Mouse (Mus musculus) thymus, adult 2 months (tissue): ENCODE results near the gene Plekha6. TPM values are rescaled to one million over a fixed set of nuclear protein-coding genes. Genes with fewer than 3 reads are reported as not detected.
"Not testable (repeated sequence)": the region's sequence is repeated elsewhere in the genome, so short reads cannot be mapped to it uniquely, and the experiment has no call there.

Experiments used
- DNase-seq: peaks from one replicate; pipeline ENCODE4 v3.0.0; 2021
- H3K27ac ChIP-seq: fragments of 200-500 bp; 2 replicates; pipeline ENCODE4 v1.5.1; 2012; ENCODE audit warnings: low read length, control low read depth; ENCODE audit not compliant: control insufficient read depth, insufficient read depth
- H3K27me3 ChIP-seq: fragments of 200-500 bp; 2 replicates; pipeline ENCODE4 v1.6.1; 2012; ENCODE audit warnings: mild to moderate bottlenecking, low read length, moderate library complexity, mixed read lengths; ENCODE audit not compliant: control insufficient read depth, insufficient read depth
- H3K36me3 ChIP-seq: fragments of 200-500 bp; 2 replicates; pipeline ENCODE4 v1.6.1; 2012; ENCODE audit warnings: mild to moderate bottlenecking, low read length, moderate library complexity; ENCODE audit not compliant: control insufficient read depth, insufficient read depth
- H3K4me1 ChIP-seq: fragments of 200-500 bp; replicated peaks from 2 replicates; pipeline ENCODE4 v1.6.1; 2012; ENCODE audit warnings: low read length; ENCODE audit not compliant: control insufficient read depth, insufficient read depth
- H3K4me3 ChIP-seq: fragments of 200-500 bp; 2 replicates; pipeline ENCODE4 v1.5.1; 2012; ENCODE audit warnings: mild to moderate bottlenecking, low read length, control low read depth, moderate library complexity; ENCODE audit not compliant: control insufficient read depth, insufficient read depth
- CTCF ChIP-seq: fragments of 200-500 bp; IDR thresholded peaks from 2 replicates; pipeline ENCODE4 v1.5.1; 2012; ENCODE audit warnings: mild to moderate bottlenecking, control low read depth, low read length, moderate library complexity, borderline replicate concordance; ENCODE audit not compliant: control insufficient read depth, poor library complexity, insufficient read depth; ENCODE audit errors: extremely low read depth
- POLR2A ChIP-seq: fragments of 200-500 bp; IDR thresholded peaks from 2 replicates; pipeline ENCODE4 v1.6.1; 2012; ENCODE audit warnings: mild to moderate bottlenecking, low read length, control low read depth, moderate library complexity; ENCODE audit not compliant: control insufficient read depth, poor library complexity, insufficient read depth; ENCODE audit errors: extremely low read depth
- WGBS: fragments of 180-500 bp; shearing (Covaris S2); methylation state at CpG from one replicate; pipeline ENCODE4 v1.1.7; 2018; 5-methylcytosine and 5-hydroxymethylcytosine counted together
- polyA plus RNA-seq: library from polyadenylated mRNA; depleted of rRNA; stranded (reverse); fragments of >200 nt; gene quantifications from 2 replicates; pipeline ENCODE4 v1.2.3, GENCODE M21; 2012

The Plekha6 gene
- polyA plus RNA-seq, 1 experiment = 9.4 TPM

DNA sequence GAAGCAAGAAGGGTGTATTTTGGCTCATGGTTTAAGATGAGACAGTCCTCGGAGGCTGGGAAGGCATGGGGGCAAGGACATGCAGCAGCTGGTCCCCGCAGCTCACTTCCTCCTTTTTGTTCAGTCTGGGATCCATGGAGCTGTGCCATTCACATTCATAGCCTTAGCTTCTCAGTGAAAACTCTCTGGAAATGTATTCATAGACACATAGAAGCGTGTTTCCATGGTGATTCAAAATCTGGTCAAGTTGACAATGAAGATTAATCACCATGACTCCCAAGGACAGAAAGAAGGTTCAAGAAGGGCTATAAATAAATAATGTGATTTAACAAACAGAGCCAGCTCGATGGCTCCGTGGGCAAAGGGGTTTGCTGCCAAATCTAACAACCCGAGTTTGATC, 169.9 kb downstream of the Plekha6 start:
- no peak overlapping the region for H3K27ac ChIP-seq
- H3K36me3 ChIP-seq = no peaks in the 10 kb centered on the region
- 94% methylated on average over 6 of the region's 6 CpGs for WGBS
- no peak for TF ChIP-seq CTCF
- TF ChIP-seq POLR2A = no peak
- H3K27me3 ChIP-seq = peaks cover 5% of the 10 kb centered on the region; the same call in 1 of the 2 replicates
- DNase-seq = no peak
- H3K4me1 ChIP-seq = no peaks in the 10 kb centered on the region
- H3K4me3 ChIP-seq = no peak overlapping the region

DNA sequence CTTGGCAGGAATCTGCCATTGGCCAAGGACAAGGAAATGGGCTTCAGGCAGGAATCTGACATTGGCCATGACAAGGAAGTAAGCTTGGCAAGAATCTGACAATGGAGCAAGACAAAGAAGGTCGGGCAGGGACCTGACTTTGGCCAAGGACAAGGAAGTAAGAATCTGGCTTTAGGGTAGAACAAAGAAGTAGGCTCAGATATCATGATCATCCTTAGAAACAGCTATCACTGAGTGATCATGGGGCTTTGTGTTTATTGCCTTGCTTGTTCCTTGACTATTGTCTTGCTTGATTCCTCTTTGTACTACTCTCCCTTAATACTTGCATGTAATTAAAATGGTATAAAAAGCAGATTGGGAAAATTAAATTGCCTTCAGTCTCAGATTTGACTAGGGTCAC, 176.4 kb downstream of the Plekha6 start:
- H3K4me1 ChIP-seq, H3K27ac ChIP-seq, H3K27me3 ChIP-seq, DNase-seq, H3K36me3 ChIP-seq, H3K4me3 ChIP-seq: not testable (repeated sequence)
- 63% methylated on average over 1 of the region's 1 CpGs for WGBS

DNA sequence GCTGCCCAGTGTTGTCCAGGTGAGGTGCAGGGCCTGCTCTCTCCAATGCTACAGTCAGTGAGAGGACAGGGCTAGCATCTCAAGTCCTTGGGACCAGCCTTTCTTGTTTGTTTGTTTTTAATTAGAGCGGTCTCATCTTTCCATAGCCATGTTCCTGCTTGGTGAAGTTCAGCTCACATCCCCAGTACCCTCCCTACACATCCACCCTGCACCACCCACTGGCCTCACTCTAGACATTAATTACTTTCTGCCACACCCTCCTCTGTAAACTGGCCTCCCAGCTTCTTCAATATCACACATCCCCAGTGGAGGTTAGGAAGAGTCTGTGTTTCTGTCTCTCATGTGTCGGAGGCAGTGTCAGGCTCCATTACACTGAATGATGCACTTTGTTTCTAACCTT, 180.3 kb downstream of the Plekha6 start:
- 98% methylated on average over 2 of the region's 2 CpGs for WGBS

DNA sequence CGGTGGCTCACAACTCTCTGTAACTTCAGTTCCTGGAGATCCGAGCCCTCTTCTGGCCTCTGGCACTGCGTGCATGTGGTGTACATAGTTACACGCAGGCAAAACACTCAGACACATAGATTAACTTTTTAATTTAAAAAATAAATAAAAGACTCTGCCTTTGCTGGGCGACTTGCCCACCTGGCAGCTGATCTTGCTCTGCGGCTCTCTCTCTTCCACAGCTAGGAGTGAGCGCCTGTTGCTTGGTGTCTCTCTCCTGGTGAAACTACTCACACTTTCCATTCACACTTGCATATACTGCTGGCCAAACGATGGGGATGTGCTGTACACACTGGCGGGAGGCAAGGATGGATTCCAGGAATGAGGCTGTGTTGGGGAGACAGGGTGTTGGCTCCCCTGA, 182.5 kb downstream of the Plekha6 start:
- Histone ChIP-seq H3K4me3 (no peak overlapping the region), H3K4me1 (no peaks in the 10 kb centered on the region), H3K27me3 (no peaks in the 10 kb centered on the region), H3K36me3 (no peaks in the 10 kb centered on the region), H3K27ac (no peak overlapping the region)
- DNase-seq = no peak
- no peak for TF ChIP-seq CTCF
- TF ChIP-seq POLR2A = no peak
- 92% methylated on average over 9 of the region's 9 CpGs for WGBS

More for the DNA sequence above, 180.3 kb downstream of the Plekha6 start:
- no peaks in the 10 kb centered on the region for H3K27me3 ChIP-seq
- TF ChIP-seq CTCF (no peak), POLR2A (no peak)
- no peak for DNase-seq
- H3K27ac ChIP-seq = no peak overlapping the region
- H3K4me1 ChIP-seq = no peaks in the 10 kb centered on the region
- no peak overlapping the region for H3K4me3 ChIP-seq
- H3K36me3 ChIP-seq = no peaks in the 10 kb centered on the region

DNA sequence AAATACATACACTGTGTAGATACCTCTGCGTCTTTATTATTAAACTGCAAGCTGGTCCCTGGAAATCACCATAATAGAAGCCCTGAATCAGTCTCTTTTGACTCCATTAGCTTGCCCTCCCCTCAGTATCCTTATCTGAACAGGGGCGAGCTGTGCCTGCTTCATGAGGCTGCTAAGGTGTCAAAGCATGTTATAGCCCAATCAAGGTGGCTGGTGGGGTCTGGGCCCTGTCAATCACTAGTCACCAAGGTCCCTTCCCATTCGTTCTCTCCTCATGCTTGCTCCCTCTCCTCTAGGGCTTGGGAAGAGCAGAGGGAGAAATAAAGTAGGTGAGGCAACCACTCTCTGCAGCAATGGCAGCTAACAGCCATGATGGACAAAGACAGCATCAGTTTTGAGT, 183.2 kb downstream of the Plekha6 start:
- no peak for DNase-seq
- H3K36me3 ChIP-seq = no peaks in the 10 kb centered on the region
- no peaks in the 10 kb centered on the region; the same call in 1 of the 2 replicates for H3K4me1 ChIP-seq
- no peak overlapping the region for H3K4me3 ChIP-seq
- H3K27ac ChIP-seq = no peak overlapping the region
- TF ChIP-seq CTCF (no peak), POLR2A (no peak)
- WGBS = 91% methylated on average over 3 of the region's 3 CpGs
- H3K27me3 ChIP-seq = no peaks in the 10 kb centered on the region

DNA sequence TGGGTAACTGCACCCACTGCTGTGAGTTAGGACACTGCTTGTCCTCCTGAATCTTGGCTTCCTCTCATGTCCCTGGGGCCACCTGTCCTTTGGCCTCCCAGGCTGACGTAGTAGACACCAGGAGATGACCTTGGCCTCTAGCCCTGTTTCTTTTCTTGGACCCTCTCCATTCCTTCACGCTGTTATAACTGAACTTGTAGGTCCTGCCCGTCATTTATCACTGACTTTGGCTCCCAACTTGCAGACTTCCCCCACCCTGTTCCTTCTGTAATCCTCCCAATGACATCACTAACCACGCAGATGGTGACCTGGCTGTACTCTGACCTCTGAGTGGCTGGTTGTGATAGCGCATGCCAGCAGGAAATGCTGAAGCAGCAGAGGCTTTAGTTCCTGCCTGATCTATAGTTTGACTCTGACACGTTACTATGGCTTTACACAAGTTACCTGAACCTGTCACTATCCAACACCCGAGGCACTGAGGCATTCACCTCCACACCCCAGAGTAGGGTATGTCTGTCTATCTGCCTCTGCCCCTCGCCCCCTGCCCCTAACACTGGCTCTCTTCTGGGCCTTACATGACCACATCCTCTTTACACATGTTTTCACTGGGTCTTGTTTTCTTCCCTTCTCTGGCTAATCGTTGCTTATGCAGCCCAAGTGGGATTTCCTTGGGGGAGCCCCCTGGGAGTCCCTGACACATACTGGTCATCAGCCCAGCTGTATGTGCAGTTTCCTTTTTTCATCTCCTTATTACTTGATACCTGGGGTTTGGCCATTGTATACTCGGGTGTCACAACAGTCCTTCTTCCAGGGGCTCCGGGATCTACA, 183.9 kb downstream of the Plekha6 start:
- Histone ChIP-seq H3K4me3 (no peak overlapping the region), H3K36me3 (no peaks in the 10 kb centered on the region), H3K27me3 (no peaks in the 10 kb centered on the region), H3K27ac (no peak overlapping the region), H3K4me1 (no peaks in the 10 kb centered on the region; the same call in 1 of the 2 replicates)
- no peak for DNase-seq
- TF ChIP-seq POLR2A (no peak), CTCF (no peak)
- WGBS = 52% methylated on average over 11 of the region's 11 CpGs

DNA sequence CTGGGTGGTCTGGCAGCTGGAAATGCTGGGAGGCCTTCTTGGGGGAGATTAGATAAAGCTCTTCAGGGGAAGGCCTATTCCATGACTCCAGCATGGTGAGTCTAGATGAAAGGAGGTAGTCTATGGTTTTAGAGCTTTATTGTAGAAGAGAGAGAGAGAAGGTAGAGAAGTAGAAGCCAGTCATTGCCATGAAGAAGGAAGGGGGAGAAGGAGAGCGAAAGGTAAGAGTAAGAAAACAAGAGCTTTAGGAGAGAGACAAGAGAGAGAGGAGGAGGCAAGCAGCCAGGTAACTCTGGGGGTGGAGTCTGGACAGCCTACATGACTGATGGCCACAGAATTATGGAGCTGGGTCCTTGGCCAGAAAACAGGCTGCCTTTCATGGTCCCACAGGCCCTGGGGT, 186.2 kb downstream of the Plekha6 start, which contains the start of gene Ren1:
Ren1 (plus strand) TSS at position 301 of the 400 bp plus-strand sequence.
- TF ChIP-seq CTCF (no peak), POLR2A (no peak)
- H3K27ac ChIP-seq = no peak within 1 kb of the TSS
- no peak for DNase-seq
- no peaks in the 10 kb centered on the region for H3K36me3 ChIP-seq
- H3K27me3 ChIP-seq = no peaks in the 10 kb centered on the region
- H3K4me1 ChIP-seq = no peaks in the 10 kb centered on the region; the same call in 1 of the 2 replicates
- WGBS = 88% methylated on average over 1 of the region's 1 CpGs
- H3K4me3 ChIP-seq = no peak within 1 kb of the TSS
